Mouse (Mus musculus): Measurements from ENCODE around the gene Foxn4.

- TF ChIP-seq CTCF (IDR thresholded peaks at IDR 0.05; ENCODE audit: low read depth) (no peak), EP300 (IDR thresholded peaks at IDR 0.05; ENCODE audit: low read depth) (no peak)
Observed at GRCm38 (mm10) chr5:114285398-114285700, 11.7 kb upstream of the Foxn4 start.

Measured in liver, embryonic 14.5 days (tissue).